Mouse (Mus musculus) midbrain, embryonic 12.5 days (tissue): ENCODE measurements at regions not wholly inside any gene's neighbourhood (a gene's known extent, or its start where the extent isn't known, plus 50 kb on each side); places are given as distances from the start of the nearest gene placed in this dataset.
A peak's percentile ranks its signal among the peaks of the same experiment; 100 is the strongest.

Experiments
- ATAC-seq: fragments of 200-750 bp; cut with Nextera tagmentation; 2 replicates; pipeline ENCODE4 v1.8.0; 2017; ENCODE audit warnings: low read depth, moderate TSS enrichment, moderate library complexity; ENCODE audit not compliant: low FRiP score
- H3K27ac ChIP-seq: fragments of 300-500 bp; sonication (generic); replicated peaks from 2 replicates; pipeline ENCODE4 v1.5.1; 2016; ENCODE audit warnings: mild to moderate bottlenecking
- H3K27me3 ChIP-seq: fragments of 300-500 bp; sonication (generic); 2 replicates; pipeline ENCODE4 v1.6.1; 2016; ENCODE audit warnings: mild to moderate bottlenecking
- H3K36me3 ChIP-seq: fragments of 300-500 bp; sonication (generic); 2 replicates; pipeline ENCODE4 v1.6.1; 2016
- H3K4me1 ChIP-seq: fragments of 300-500 bp; sonication (generic); 2 replicates; pipeline ENCODE4 v1.6.1; 2016
- H3K4me2 ChIP-seq: fragments of 300-500 bp; sonication (generic); replicated peaks from 2 replicates; pipeline ENCODE4 v1.6.1; 2016; ENCODE audit warnings: mild to moderate bottlenecking, moderate library complexity
- H3K4me3 ChIP-seq: fragments of 300-500 bp; sonication (generic); 2 replicates; pipeline ENCODE4 v1.5.1; 2016; ENCODE audit warnings: mild to moderate bottlenecking
- H3K9ac ChIP-seq: fragments of 300-500 bp; sonication (generic); replicated peaks from 2 replicates; pipeline ENCODE4 v1.6.1; 2016; ENCODE audit warnings: mild to moderate bottlenecking, moderate library complexity
- H3K9me3 ChIP-seq: fragments of 300-500 bp; sonication (generic); 2 replicates; pipeline ENCODE4 v1.6.1; 2016; ENCODE audit warnings: mild to moderate bottlenecking
- WGBS: fragments of 180-500 bp; shearing (Covaris S2); methylation state at CpG from one replicate; pipeline ENCODE4 v1.1.7; 2016; 5-methylcytosine and 5-hydroxymethylcytosine counted together

- 87% methylated on average over 2 of the region's 2 CpGs for WGBS
- Histone ChIP-seq H3K9me3 (no peaks in the 10 kb centered on the region), H3K27ac (no peak overlapping the region), H3K4me3 (no peak overlapping the region), H3K27me3 (no peaks in the 10 kb centered on the region), H3K36me3 (no peaks in the 10 kb centered on the region), H3K4me1 (no peaks in the 10 kb centered on the region), H3K9ac (no peak overlapping the region), H3K4me2 (no peak overlapping the region)
- no peak for ATAC-seq
Observed at GRCm38 (mm10) chr3:149796123-149796522, 805.8 kb upstream of the Adgrl2 start.

- Histone ChIP-seq H3K36me3 (no peaks in the 10 kb centered on the region), H3K4me2 (no peak overlapping the region), H3K4me1 (no peaks in the 10 kb centered on the region), H3K27ac (no peak overlapping the region), H3K9ac (no peak overlapping the region), H3K4me3 (no peak overlapping the region), H3K9me3 (no peaks in the 10 kb centered on the region), H3K27me3 (no peaks in the 10 kb centered on the region)
- WGBS = 94% methylated on average over 2 of the region's 2 CpGs
- ATAC-seq = no peak
Observed at GRCm38 (mm10) chr3:149791593-149791992, 801.2 kb upstream of the Adgrl2 start.

GRCm38 (mm10) chr3:149786096-149786495 lies 795.7 kb upstream of the Adgrl2 start:
- Histone ChIP-seq H3K27ac (no peak overlapping the region), H3K36me3 (no peaks in the 10 kb centered on the region), H3K27me3 (peaks cover 9% of the 10 kb centered on the region; the same call in 1 of the 2 replicates), H3K9me3 (no peaks in the 10 kb centered on the region), H3K9ac (no peak overlapping the region), H3K4me2 (no peak overlapping the region), H3K4me3 (no peak overlapping the region), H3K4me1 (peaks cover 5% of the 10 kb centered on the region; the same call in 1 of the 2 replicates)
- WGBS = 87% methylated on average over 2 of the region's 2 CpGs
- ATAC-seq = no peak

GRCm38 (mm10) chr3:149783903-149784608 lies 793.7 kb upstream of the Adgrl2 start:
- peaks cover 5% of the 10 kb centered on the region; the same call in 1 of the 2 replicates for H3K4me1 ChIP-seq
- peak; percentile 75 for ATAC-seq
- peaks cover 9% of the 10 kb centered on the region; the same call in 1 of the 2 replicates for H3K27me3 ChIP-seq
- 26% methylated on average over 2 of the region's 2 CpGs for WGBS
- H3K4me2 ChIP-seq = no peak overlapping the region
- no peaks in the 10 kb centered on the region for H3K9me3 ChIP-seq
- H3K4me3 ChIP-seq = no peak overlapping the region
- H3K27ac ChIP-seq = no peak overlapping the region
- no peaks in the 10 kb centered on the region for H3K36me3 ChIP-seq
- H3K9ac ChIP-seq = no peak overlapping the region

GRCm38 (mm10) chr3:149767847-149768421 lies 777.6 kb upstream of the Adgrl2 start:
- H3K4me3 ChIP-seq = no peak overlapping the region
- no peaks in the 10 kb centered on the region for H3K9me3 ChIP-seq
- H3K9ac ChIP-seq = no peak overlapping the region
- no peaks in the 10 kb centered on the region for H3K27me3 ChIP-seq
- no peaks in the 10 kb centered on the region for H3K36me3 ChIP-seq
- WGBS = 80% methylated on average over 2 of the region's 2 CpGs
- H3K27ac ChIP-seq = no peak overlapping the region
- H3K4me1 ChIP-seq = no peaks in the 10 kb centered on the region
- ATAC-seq = no peak
- H3K4me2 ChIP-seq = no peak overlapping the region

GRCm38 (mm10) chr3:149761245-149761644 lies 770.9 kb upstream of the Adgrl2 start:
- no peaks in the 10 kb centered on the region for H3K9me3 ChIP-seq
- no peaks in the 10 kb centered on the region for H3K4me1 ChIP-seq
- H3K4me3 ChIP-seq = no peak overlapping the region
- H3K36me3 ChIP-seq = no peaks in the 10 kb centered on the region
- no peak overlapping the region for H3K4me2 ChIP-seq
- ATAC-seq = no peak
- WGBS = 92% methylated on average over 2 of the region's 2 CpGs
- no peak overlapping the region for H3K27ac ChIP-seq
- no peaks in the 10 kb centered on the region for H3K27me3 ChIP-seq
- no peak overlapping the region for H3K9ac ChIP-seq

- Histone ChIP-seq H3K4me1 (no peaks in the 10 kb centered on the region), H3K4me2 (no peak overlapping the region), H3K27ac (no peak overlapping the region), H3K4me3 (no peak overlapping the region), H3K36me3 (no peaks in the 10 kb centered on the region), H3K9ac (no peak overlapping the region), H3K27me3 (no peaks in the 10 kb centered on the region), H3K9me3 (no peaks in the 10 kb centered on the region)
- no peak for ATAC-seq
- WGBS = 77% methylated on average over 6 of the region's 6 CpGs
Observed at GRCm38 (mm10) chr3:149757910-149758592, 767.7 kb upstream of the Adgrl2 start.

- Histone ChIP-seq H3K27me3 (no peaks in the 10 kb centered on the region), H3K4me1 (peaks cover 4% of the 10 kb centered on the region; the same call in 1 of the 2 replicates), H3K9ac (no peak overlapping the region), H3K4me2 (no peak overlapping the region), H3K27ac (no peak overlapping the region), H3K9me3 (no peaks in the 10 kb centered on the region), H3K36me3 (no peaks in the 10 kb centered on the region), H3K4me3 (no peak overlapping the region)
- ATAC-seq = no peak
- 46% methylated on average over 3 of the region's 3 CpGs for WGBS
Observed at GRCm38 (mm10) chr3:149736069-149736468, 745.7 kb upstream of the Adgrl2 start.

GRCm38 (mm10) chr3:149726212-149726611 lies 735.9 kb upstream of the Adgrl2 start:
- WGBS = 85% methylated on average over 4 of the region's 4 CpGs
- H3K27me3 ChIP-seq = no peaks in the 10 kb centered on the region
- no peaks in the 10 kb centered on the region for H3K36me3 ChIP-seq

GRCm38 (mm10) chr3:149724879-149725278 lies 734.5 kb upstream of the Adgrl2 start:
- Histone ChIP-seq H3K9ac (no peak overlapping the region), H3K27ac (no peak overlapping the region), H3K4me3 (no peak overlapping the region), H3K9me3 (no peaks in the 10 kb centered on the region), H3K36me3 (no peaks in the 10 kb centered on the region), H3K27me3 (no peaks in the 10 kb centered on the region), H3K4me1 (no peaks in the 10 kb centered on the region), H3K4me2 (no peak overlapping the region)
- WGBS = 93% methylated on average over 3 of the region's 3 CpGs
- no peak for ATAC-seq

More at GRCm38 (mm10) chr3:149726212-149726611, 735.9 kb upstream of the Adgrl2 start:
- Histone ChIP-seq H3K4me3 (no peak overlapping the region), H3K9ac (no peak overlapping the region), H3K9me3 (no peaks in the 10 kb centered on the region), H3K4me2 (no peak overlapping the region), H3K27ac (no peak overlapping the region), H3K4me1 (no peaks in the 10 kb centered on the region)
- ATAC-seq = no peak

GRCm38 (mm10) chr3:149721832-149722231 lies 731.5 kb upstream of the Adgrl2 start:
- Histone ChIP-seq H3K4me2 (no peak overlapping the region), H3K36me3 (no peaks in the 10 kb centered on the region), H3K4me1 (no peaks in the 10 kb centered on the region), H3K27ac (no peak overlapping the region), H3K27me3 (no peaks in the 10 kb centered on the region), H3K4me3 (no peak overlapping the region), H3K9me3 (no peaks in the 10 kb centered on the region), H3K9ac (no peak overlapping the region)
- no peak for ATAC-seq
- 82% methylated on average over 4 of the region's 4 CpGs for WGBS

GRCm38 (mm10) chr3:149720306-149720705 lies 730.0 kb upstream of the Adgrl2 start:
- peak; percentile 93 for ATAC-seq
- H3K36me3 ChIP-seq = no peaks in the 10 kb centered on the region
- H3K27me3 ChIP-seq = no peaks in the 10 kb centered on the region
- H3K9ac ChIP-seq = no peak overlapping the region
- H3K4me2 ChIP-seq = no peak overlapping the region
- H3K4me1 ChIP-seq = no peaks in the 10 kb centered on the region
- no peak overlapping the region for H3K4me3 ChIP-seq
- no peak overlapping the region for H3K27ac ChIP-seq
- 28% methylated on average over 6 of the region's 6 CpGs for WGBS
- H3K9me3 ChIP-seq = no peaks in the 10 kb centered on the region
